Mouse (Mus musculus): ENCODE measurements around the gene Bcl3. TPM values are rescaled to one million over a fixed set of nuclear protein-coding genes. Genes with fewer than 3 reads are reported as not detected.

The Bcl3 gene
- polyA plus RNA-seq, 1 experiment from 2014 or later: 0.64 TPM

DNA sequence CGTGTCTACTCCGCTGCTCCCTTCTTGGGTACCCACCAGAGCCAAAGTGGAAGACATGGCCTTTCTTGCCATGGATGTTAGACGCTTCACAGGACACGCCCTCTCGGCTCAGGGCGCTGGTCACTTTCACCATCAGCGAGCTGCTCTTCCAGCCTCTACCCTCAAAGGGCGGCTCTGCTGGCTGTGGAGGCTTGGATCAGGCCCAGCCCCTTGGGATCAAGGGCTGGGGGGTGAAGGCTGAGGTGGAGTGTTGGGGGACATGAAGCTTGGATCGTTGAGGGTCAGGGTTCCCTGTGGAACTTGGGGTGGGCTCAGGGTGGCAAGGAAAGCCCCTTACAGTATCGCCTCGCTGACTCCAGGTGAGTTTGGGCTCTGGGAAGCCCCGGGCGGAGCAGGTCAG lies 63.9 kb downstream of the Bcl3 start:
- H3K9me3 ChIP-seq: no peaks in the 10 kb centered on the region
- 89% methylated on average over 13 of the region's 13 CpGs for WGBS
- H3K27ac ChIP-seq (replicated peaks): no peak overlapping the region
- ATAC-seq (ENCODE audit: low FRiP score, low read depth): no peak
- H3K9ac ChIP-seq (replicated peaks): no peak overlapping the region
- no peak overlapping the region for H3K4me2 ChIP-seq (replicated peaks)
- no peaks in the 10 kb centered on the region for H3K4me1 ChIP-seq
- no peak overlapping the region for H3K4me3 ChIP-seq
- no peaks in the 10 kb centered on the region for H3K27me3 ChIP-seq
- no peaks in the 10 kb centered on the region for H3K36me3 ChIP-seq

Other genes starting within 250 kb of the Bcl3 start
- gene Zfp296, start 245.5 kb downstream of the Bcl3 start, polyA plus RNA-seq (2016; fragmentation: Nextera tagmentation; extraction: Ambion mirVana): 0.14 and 0.27 TPM in 2 replicates
- gene Gemin7, start 245.2 kb downstream of the Bcl3 start, polyA plus RNA-seq (2016; fragmentation: Nextera tagmentation; extraction: Ambion mirVana): 129 and 132 TPM in 2 replicates
- 71.7 and 74.3 TPM in 2 replicates for gene Clasrp, start 218.3 kb downstream of the Bcl3 start, polyA plus RNA-seq (2016; fragmentation: Nextera tagmentation; extraction: Ambion mirVana)
- gene Relb, start 193.3 kb downstream of the Bcl3 start, polyA plus RNA-seq (2016; fragmentation: Nextera tagmentation; extraction: Ambion mirVana): 4.2 and 4.9 TPM in 2 replicates
- 103 and 106 TPM in 2 replicates for gene Clptm1, start 157.7 kb downstream of the Bcl3 start, polyA plus RNA-seq (2016; fragmentation: Nextera tagmentation; extraction: Ambion mirVana)
- 0.45 TPM in 1 of 2 replicates, not detected in the other for gene Apoc2, start 144.8 kb downstream of the Bcl3 start, polyA plus RNA-seq (2016; fragmentation: Nextera tagmentation; extraction: Ambion mirVana)
- not detected in 2 replicates for gene Gm44805, start 141.3 kb downstream of the Bcl3 start, polyA plus RNA-seq (2016; fragmentation: Nextera tagmentation; extraction: Ambion mirVana)
- gene Apoc4, start 141.3 kb downstream of the Bcl3 start, polyA plus RNA-seq (2016; fragmentation: Nextera tagmentation; extraction: Ambion mirVana): 0.08 TPM in 1 of 2 replicates, not detected in the other
- 1.3 and 1.8 TPM in 2 replicates for gene Apoc1, start 130.1 kb downstream of the Bcl3 start, polyA plus RNA-seq (2016; fragmentation: Nextera tagmentation; extraction: Ambion mirVana)
- gene Apoe, start 123.6 kb downstream of the Bcl3 start, polyA plus RNA-seq (2016; fragmentation: Nextera tagmentation; extraction: Ambion mirVana): 203 and 260 TPM in 2 replicates
- 148 and 152 TPM in 2 replicates for gene Tomm40, start 107.3 kb downstream of the Bcl3 start, polyA plus RNA-seq (2016; fragmentation: Nextera tagmentation; extraction: Ambion mirVana)
- gene Nectin2, start 72.3 kb downstream of the Bcl3 start, polyA plus RNA-seq (2016; fragmentation: Nextera tagmentation; extraction: Ambion mirVana): 46.7 and 53.3 TPM in 2 replicates
- 10.7 and 14.1 TPM in 2 replicates for gene Bcam, start 51.8 kb downstream of the Bcl3 start, polyA plus RNA-seq (2016; fragmentation: Nextera tagmentation; extraction: Ambion mirVana)
- gene Cblc, start 26.0 kb downstream of the Bcl3 start, polyA plus RNA-seq (2016; fragmentation: Nextera tagmentation; extraction: Ambion mirVana): 0.27 and 0.36 TPM in 2 replicates
- 0.63 and 1.4 TPM in 2 replicates for gene Gm19345, start 29.2 kb upstream of the Bcl3 start, polyA plus RNA-seq (2016; fragmentation: Nextera tagmentation; extraction: Ambion mirVana)
- 0.17 TPM in 1 of 2 replicates, not detected in the other for gene Ceacam16, start 38.5 kb upstream of the Bcl3 start, polyA plus RNA-seq (2016; fragmentation: Nextera tagmentation; extraction: Ambion mirVana)
- gene Ceacam19, start 65.2 kb upstream of the Bcl3 start, polyA plus RNA-seq (2016; fragmentation: Nextera tagmentation; extraction: Ambion mirVana): not detected in 2 replicates
- 3.4 and 3.7 TPM in 2 replicates for gene Pvr, start 98.4 kb upstream of the Bcl3 start, polyA plus RNA-seq (2016; fragmentation: Nextera tagmentation; extraction: Ambion mirVana)
- gene Igsf23, start 128.0 kb upstream of the Bcl3 start, polyA plus RNA-seq (2016; fragmentation: Nextera tagmentation; extraction: Ambion mirVana): not detected in 2 replicates
- not detected in 2 replicates for gene Ceacam20, start 142.6 kb upstream of the Bcl3 start, polyA plus RNA-seq (2016; fragmentation: Nextera tagmentation; extraction: Ambion mirVana)
- not detected in 2 replicates for gene Nlrp9b, start 168.7 kb upstream of the Bcl3 start, polyA plus RNA-seq (2016; fragmentation: Nextera tagmentation; extraction: Ambion mirVana)